Mouse (Mus musculus) C3H10T1/2 (cell line): Measurements from ENCODE around the gene Zfp52. TPM values are rescaled to one million over a fixed set of nuclear protein-coding genes. Genes with fewer than 3 reads are reported as not detected.

Source experiments
- polyA plus RNA-seq, 2 experiments: library from polyadenylated mRNA; unstranded; fragments of >200 nt; fragmentation: generic; extraction: Trizol; gene quantifications; one replicate each; pipeline ENCODE4 v1.2.1; 2012; ENCODE audit warnings: missing spikeins in 2 of 2

Zfp52 gene
- under 1 TPM; 0.12 to 0.86 TPM for polyA plus RNA-seq

DNA sequence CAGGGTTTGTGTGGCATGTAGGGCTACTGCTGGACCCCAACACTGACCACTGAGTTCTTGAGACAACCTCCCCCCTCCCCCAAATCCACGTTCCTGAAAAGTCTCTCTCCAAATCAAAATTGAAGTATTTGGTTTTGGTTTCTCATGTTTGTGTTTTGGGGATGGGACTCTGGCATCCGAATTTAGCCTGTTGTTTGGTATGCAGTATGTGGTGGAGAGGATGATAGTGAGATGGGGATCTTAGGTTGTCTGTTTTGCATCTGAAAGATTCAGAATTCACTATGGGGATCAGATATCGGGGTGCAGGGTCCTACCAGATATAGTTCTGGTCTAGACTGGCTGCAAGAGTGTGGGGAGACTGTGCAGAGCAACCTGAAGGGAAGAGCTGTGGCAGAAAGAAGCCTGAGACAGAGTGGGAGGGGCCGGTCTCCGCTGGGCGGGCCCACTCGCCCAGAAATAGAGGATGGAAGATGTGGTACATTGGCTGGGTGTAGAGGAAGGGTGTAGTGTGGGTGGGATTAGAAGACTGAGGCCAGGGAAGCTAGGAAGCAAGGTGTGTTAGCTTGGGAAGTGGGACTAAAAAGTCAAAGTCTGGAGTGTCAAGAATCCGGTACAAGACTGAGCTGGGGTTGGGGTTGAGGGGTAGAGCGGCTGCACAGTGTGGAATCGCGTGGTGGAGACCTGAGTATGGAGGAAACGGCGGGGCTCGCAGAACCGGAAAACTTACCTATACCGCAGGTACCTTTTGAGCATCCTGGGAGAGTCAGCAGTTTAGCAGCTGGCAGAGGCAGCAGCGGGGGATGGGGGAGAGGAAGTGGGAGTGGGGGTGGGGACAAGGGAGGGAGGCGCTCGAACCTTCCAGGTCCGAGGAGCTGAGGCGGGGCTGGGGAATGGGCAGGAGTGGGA lies at the start of gene Zfp52:
Gene Zfp52, plus strand, starts transcription at position 444 of the 906 bp plus-strand sequence.

DNA sequence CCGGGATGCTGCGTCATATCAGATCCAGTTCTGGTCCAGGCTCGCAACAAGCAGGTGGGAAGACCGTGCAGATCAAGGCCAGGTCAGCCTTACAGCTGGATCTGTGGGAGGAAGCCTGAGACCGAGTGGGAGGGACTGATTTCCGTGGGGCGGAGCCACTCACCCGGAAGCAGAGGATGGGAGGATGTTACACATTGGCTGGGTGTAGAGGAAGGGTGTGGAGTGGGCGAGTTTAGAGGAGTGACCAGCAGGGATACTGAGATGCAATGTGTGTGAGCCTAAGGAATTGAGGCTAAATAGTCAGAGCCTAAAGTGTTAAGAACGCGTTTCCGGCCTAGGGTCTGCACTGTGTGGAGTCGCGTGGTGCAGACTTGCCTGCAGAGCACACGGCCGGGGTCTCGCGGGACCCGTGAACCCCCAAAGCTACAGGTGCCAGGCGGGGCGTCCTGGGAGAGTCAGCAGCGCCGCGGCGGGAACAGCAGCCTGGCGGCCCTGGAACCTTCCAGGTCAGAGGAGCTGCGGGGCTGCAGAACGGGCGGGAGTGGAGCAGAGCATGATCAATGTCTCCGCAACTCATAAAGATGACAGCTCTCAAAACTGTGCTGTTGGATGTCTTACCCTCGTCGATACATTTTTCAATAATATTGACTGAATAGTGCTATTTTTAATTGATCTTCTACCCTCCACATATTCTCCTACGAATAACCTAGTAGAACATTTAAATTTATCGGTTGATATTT lies 46.4 kb upstream of the Zfp52 start, which contains the start of gene Zfp53:
Gene Zfp53, plus strand, starts transcription at position 239 of the 740 bp plus-strand sequence.

GRCm38 (mm10) chr17:21566728-21567349 lies 31.5 kb downstream of the Zfp52 start, which contains the start of gene Zfp948:
TSS of gene Zfp948 (plus strand) at chr17:21567008.

Other genes with a start within 250 kb of the Zfp52 start
- not detected for gene Vmn1r237, start 223.7 kb upstream of the Zfp52 start, polyA plus RNA-seq
- gene Zfp677, start 151.8 kb upstream of the Zfp52 start, polyA plus RNA-seq, result under 1 TPM; 0.02 to 0.52 TPM
- under 1 TPM; 0.04 to 0.77 TPM for gene Zfp54, start 112.3 kb upstream of the Zfp52 start, polyA plus RNA-seq
- gene Zfp51, start 85.2 kb upstream of the Zfp52 start, polyA plus RNA-seq, result under 1 TPM; 0.04 to 0.90 TPM
- gene Zfp53, start 46.5 kb upstream of the Zfp52 start, polyA plus RNA-seq, result 1 to 10 TPM in 1 of 2 experiments, under 1 TPM in 1; 0.42 to 1.3 TPM
- gene Zfp948, start 31.5 kb downstream of the Zfp52 start, polyA plus RNA-seq, result 1 to 10 TPM in 1 of 2 experiments, under 1 TPM in 1; 0.20 to 1.8 TPM
- gene Zfp983, start 115.1 kb downstream of the Zfp52 start, polyA plus RNA-seq, result under 1 TPM; 0.01 to 0.71 TPM
- 1 to 10 TPM in 1 of 2 experiments, not detected in 1; 1.4 TPM for gene Gm10226, start 156.3 kb downstream of the Zfp52 start, polyA plus RNA-seq
- under 1 TPM; 0.04 to 0.70 TPM for gene Zfp760, start 172.2 kb downstream of the Zfp52 start, polyA plus RNA-seq
- gene Zfp229, start 195.3 kb downstream of the Zfp52 start, polyA plus RNA-seq, result under 1 TPM; 0.04 to 0.99 TPM